Mouse (Mus musculus) bone marrow macrophage, adult 2 months (primary cell): ENCODE results near the gene Adgrl3. TPM values are rescaled to one million over a fixed set of nuclear protein-coding genes. Genes with fewer than 3 reads are reported as not detected.

Experiments used
- H3K27ac ChIP-seq: 2 replicates; pipeline ENCODE4 v1.5.1; 2012; ENCODE audit warnings: low read depth, low read length; ENCODE audit not compliant: insufficient read depth
- H3K4me1 ChIP-seq: 2 replicates; pipeline ENCODE4 v1.6.1; 2012; ENCODE audit warnings: low read length; ENCODE audit not compliant: control insufficient read depth, insufficient read depth
- H3K4me3 ChIP-seq: 2 replicates; pipeline ENCODE4 v1.5.1; 2012; ENCODE audit warnings: mild to moderate bottlenecking, low read length, moderate library complexity; ENCODE audit not compliant: insufficient read depth
- CTCF ChIP-seq: IDR thresholded peaks from 2 replicates; pipeline ENCODE4 v1.5.1; 2012; ENCODE audit warnings: low read depth, mild to moderate bottlenecking, low read length, moderate library complexity
- POLR2A ChIP-seq: IDR thresholded peaks from 2 replicates; pipeline ENCODE4 v1.6.1; 2012; ENCODE audit warnings: mild to moderate bottlenecking, low read depth, low read length, borderline replicate concordance
- polyA plus RNA-seq: library from polyadenylated mRNA; stranded (reverse); fragments of >200 nt; gene quantifications from 2 replicates; pipeline ENCODE4 v1.2.4, GENCODE M21; 2012; ENCODE audit not compliant: missing spikeins, insufficient read depth, insufficient read length

Gene Adgrl3
- polyA plus RNA-seq, 1 experiment: not detected

DNA sequence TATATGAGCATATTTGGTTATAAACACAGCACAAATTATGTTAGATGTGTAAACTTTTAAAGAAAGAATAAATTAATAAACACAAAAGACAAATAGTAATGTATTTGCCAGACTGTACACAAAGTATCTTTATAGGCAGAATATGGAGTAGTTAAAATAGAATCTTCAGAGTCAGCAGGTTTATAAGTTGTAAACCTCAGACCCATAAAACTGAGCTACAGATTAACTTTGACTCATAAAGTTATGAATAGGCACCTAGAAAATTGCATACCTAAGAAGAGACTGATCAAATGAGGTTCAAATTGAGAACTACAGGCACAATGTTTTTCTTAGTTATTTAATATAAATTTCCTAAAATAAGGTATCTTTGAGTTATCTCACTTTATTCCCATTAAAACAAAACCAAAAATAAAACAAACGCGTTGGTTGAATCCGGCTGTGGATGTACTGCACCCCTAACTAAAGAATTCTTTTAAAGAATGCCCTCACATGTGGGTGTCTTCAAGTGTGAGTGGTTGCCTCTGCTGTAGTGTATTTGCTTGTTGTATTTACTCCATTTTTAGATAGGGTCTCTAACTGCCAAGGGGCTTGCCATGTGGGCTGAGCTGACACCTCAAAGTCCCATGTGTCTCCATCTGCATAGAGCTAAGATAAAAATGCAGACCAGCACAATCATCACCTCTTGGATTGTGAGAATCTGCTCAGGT is 297.6 kb downstream of the Adgrl3 start:
- Histone ChIP-seq H3K4me3 (no peak overlapping the region), H3K27ac (no peak overlapping the region), H3K4me1 (no peaks in the 10 kb centered on the region)
- TF ChIP-seq CTCF: no peak
- TF ChIP-seq POLR2A: no peak

DNA sequence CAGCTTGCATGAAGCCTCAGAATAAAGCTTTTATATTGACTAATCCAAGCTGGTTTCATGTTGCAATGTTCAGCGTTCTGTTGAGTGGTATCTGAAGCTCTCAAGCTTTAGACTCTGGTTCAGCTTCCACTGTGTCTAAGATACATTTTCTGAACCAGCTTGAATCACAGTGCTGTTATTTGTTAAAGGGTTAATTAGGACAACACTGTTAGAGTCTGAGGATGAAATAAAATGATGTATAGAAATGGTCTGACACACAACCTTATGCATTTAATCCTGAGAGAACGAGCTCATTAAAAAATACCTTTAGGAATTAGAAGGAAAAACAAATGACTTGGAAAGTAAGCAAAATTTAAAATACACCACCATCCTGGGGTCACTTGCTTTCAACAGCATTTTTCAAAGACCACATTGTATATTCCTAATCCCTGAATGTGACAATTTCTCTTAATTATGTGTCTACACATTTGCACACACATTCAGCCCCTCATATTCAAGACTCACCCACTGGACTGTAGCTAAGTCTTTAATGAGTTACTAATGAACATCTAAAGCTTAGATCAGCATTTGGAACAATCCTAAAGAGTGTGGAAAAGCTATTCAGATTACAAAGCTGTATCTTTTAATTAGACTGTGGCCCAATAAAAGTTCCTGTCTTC is 301.5 kb downstream of the Adgrl3 start:
- Histone ChIP-seq H3K4me3 (no peak overlapping the region), H3K27ac (no peak overlapping the region), H3K4me1 (no peaks in the 10 kb centered on the region)
- TF ChIP-seq POLR2A: no peak
- TF ChIP-seq CTCF: no peak

GRCm38 (mm10) chr5:81322064-81322463 is 302.1 kb downstream of the Adgrl3 start:
- no peak overlapping the region for H3K4me3 ChIP-seq
- H3K4me1 ChIP-seq: no peaks in the 10 kb centered on the region
- H3K27ac ChIP-seq: no peak overlapping the region
- TF ChIP-seq CTCF (no peak), POLR2A (no peak)

GRCm38 (mm10) chr5:81326916-81327315 is 307.0 kb downstream of the Adgrl3 start:
- no peak for TF ChIP-seq POLR2A
- TF ChIP-seq CTCF: no peak
- Histone ChIP-seq H3K27ac (no peak overlapping the region), H3K4me3 (no peak overlapping the region), H3K4me1 (no peaks in the 10 kb centered on the region)

GRCm38 (mm10) chr5:81327392-81327791 is 307.5 kb downstream of the Adgrl3 start:
- no peaks in the 10 kb centered on the region for H3K4me1 ChIP-seq
- TF ChIP-seq POLR2A (no peak), CTCF (no peak)
- no peak overlapping the region for H3K27ac ChIP-seq
- H3K4me3 ChIP-seq: no peak overlapping the region

DNA sequence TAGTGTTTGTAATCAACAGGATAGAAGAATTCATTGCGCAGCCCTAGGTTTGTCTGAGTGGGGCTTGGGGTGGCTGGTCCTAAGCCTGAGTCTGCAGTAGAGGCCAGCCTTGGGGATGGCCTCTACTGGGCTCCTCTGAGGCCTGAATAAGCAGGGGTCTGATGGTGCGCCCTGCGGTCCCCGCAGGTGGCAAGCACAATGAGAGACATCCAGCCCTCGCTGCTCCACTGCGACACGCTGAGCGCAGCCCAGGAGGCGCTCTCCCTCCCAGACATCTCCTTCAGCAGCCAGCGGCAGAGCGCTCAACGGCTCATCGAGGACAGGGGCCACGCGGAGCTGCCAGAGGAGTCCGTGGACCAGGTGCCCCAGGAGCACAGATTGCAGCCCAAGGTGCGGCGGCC is 309.6 kb downstream of the Adgrl3 start:
- TF ChIP-seq POLR2A: no peak
- no peak for TF ChIP-seq CTCF
- H3K4me3 ChIP-seq: no peak overlapping the region
- no peak overlapping the region for H3K27ac ChIP-seq
- H3K4me1 ChIP-seq: no peaks in the 10 kb centered on the region

DNA sequence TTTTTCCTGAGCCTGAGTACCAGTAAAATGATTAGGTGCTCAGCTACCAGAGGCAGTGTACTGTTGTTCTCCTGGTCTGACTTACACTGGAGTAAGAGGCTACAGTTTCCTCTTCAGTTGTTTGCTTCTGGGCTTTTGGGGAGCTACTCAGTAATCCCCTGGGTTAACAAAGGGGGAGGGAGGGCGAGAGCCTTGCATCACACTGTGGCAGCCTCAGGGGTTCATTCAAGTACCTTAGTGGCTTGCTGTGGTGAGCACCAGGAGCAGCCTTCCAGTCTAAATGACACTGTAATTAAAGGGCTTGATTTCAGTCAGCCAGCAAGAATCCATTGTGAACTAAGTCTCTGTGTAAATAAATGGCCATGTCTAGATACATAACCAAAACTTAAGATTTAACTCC is 324.4 kb downstream of the Adgrl3 start:
- H3K27ac ChIP-seq: no peak overlapping the region

GRCm38 (mm10) chr5:81345096-81345435 is 325.1 kb downstream of the Adgrl3 start:
- H3K27ac ChIP-seq: no peak overlapping the region
- no peak for TF ChIP-seq CTCF
- TF ChIP-seq POLR2A: no peak
- H3K4me1 ChIP-seq: no peaks in the 10 kb centered on the region
- H3K4me3 ChIP-seq: no peak overlapping the region

More for the DNA sequence above, 324.4 kb downstream of the Adgrl3 start:
- Histone ChIP-seq H3K4me3 (no peak overlapping the region), H3K4me1 (no peaks in the 10 kb centered on the region)
- TF ChIP-seq POLR2A (no peak), CTCF (no peak)

DNA sequence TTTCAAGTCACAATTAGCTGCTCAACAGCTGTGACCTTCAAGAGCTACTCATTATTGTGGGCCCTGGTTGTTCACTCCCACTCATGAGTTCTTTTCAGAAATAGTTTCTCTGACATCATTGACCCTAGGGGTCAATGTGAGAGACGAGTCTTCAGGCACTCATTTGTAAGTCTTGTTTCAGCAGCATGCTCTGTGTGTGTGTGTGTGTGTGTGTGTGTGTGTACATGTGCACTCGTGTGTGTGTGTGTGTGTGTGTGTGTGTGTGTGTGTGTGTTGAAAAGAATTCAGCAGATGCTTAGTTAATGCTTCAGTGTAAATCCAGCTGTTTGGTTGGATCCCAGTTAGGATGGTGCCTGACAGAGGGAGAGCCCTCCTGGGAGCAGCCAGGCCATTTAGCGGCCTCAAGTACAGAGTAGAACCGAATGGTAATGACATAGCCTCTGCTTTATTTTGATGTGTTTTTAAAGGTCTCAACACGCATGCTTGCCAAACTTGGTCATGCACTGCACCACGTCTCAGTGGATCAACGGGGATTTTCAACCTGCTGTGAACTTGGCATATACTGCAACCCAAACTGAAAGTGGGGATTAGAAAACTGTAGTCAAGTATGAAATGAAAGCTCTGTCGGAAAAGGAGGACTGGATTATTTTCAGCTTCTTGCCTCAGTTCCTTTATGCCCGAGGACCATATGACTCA is 325.6 kb downstream of the Adgrl3 start:
- TF ChIP-seq CTCF (no peak), POLR2A (no peak)

GRCm38 (mm10) chr5:81347571-81347970 is 327.6 kb downstream of the Adgrl3 start:
- no peaks in the 10 kb centered on the region for H3K4me1 ChIP-seq
- no peak overlapping the region for H3K4me3 ChIP-seq
- no peak for TF ChIP-seq CTCF
- no peak for TF ChIP-seq POLR2A
- no peak overlapping the region for H3K27ac ChIP-seq

More for the DNA sequence above, 325.6 kb downstream of the Adgrl3 start:
- Histone ChIP-seq H3K4me3 (no peak overlapping the region), H3K27ac (no peak overlapping the region), H3K4me1 (no peaks in the 10 kb centered on the region)
